Mouse (Mus musculus): Measurements from ENCODE around the gene Mast4.

The Mast4 gene

DNA sequence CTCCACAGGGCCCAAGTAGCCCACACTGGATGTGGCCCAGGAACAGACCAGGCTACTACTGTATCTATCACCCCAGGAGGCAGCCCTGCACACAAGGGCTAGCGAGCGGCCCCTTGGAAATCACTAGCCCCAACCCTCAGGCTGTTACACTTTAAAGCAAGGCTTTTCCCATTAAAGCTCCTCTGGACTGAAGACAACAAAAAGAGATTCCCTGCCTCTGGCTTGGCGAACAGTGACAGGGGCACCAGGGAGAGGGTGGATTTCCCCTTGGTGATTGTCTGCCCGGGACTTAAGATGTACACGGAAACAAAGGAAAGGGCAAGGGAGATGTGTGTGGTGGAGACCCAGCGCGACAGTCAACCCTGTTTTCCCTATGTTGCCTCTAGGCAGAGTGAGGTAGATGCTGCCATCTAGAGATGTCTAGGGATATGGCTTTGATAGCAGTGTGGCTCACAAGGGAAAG lies 213.6 kb downstream of the Mast4 start:
- DNase-seq (ENCODE audit: low spot score in 2 of 2): no peak

GRCm38 (mm10) chr13:103119728-103120127 lies 214.6 kb downstream of the Mast4 start:
- no peak for DNase-seq (ENCODE audit: low spot score in 2 of 2)

GRCm38 (mm10) chr13:103115116-103115515 lies 219.2 kb downstream of the Mast4 start:
- DNase-seq (ENCODE audit: low spot score in 2 of 2): no peak

- no peak for DNase-seq (ENCODE audit: low spot score in 2 of 2)
These were observed 220.0 kb downstream of the Mast4 start for GRCm38 (mm10) chr13:103114274-103114673.

DNA sequence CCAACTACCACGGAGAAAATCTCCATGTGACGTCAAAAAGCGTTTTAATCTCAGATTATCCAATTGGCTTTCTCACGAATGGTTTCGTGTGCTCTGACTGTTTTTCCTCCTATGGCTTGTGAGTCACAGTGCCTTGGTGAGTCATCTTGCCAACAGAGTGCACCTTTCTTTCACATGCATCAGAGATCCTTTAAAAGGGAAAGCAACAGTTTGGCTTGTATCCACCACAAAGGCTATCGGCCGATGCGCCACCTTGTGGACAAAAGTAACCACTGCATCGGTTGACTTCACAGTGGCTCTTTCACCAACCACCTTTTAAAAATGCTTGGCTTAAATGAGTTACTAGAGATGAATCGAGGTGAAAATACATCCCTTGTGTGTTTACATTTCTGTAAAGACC lies 224.4 kb downstream of the Mast4 start:
- peak in 1 of 2 experiments; percentile 57 for DNase-seq (ENCODE audit: low spot score in 2 of 2)

DNA sequence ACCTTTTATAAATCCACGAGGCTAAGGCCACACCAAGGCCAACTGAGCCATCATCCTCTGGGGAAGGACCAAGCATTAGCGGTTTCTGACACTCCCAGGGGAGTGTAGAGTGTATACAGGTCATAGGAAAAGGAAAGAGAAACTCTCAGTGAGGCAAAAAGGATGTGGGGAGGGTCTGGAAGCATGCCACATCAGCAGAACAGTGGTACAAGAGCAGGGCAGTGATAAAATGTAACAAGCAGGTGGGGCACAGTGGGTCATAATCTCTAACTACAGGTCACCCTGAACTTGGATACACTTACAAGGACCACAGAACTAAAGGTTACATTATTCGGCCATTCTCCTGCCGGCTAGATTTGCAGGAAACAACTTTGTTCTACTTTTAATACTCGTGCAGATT lies 226.9 kb downstream of the Mast4 start:
- no peak for DNase-seq (ENCODE audit: low spot score in 2 of 2)

DNA sequence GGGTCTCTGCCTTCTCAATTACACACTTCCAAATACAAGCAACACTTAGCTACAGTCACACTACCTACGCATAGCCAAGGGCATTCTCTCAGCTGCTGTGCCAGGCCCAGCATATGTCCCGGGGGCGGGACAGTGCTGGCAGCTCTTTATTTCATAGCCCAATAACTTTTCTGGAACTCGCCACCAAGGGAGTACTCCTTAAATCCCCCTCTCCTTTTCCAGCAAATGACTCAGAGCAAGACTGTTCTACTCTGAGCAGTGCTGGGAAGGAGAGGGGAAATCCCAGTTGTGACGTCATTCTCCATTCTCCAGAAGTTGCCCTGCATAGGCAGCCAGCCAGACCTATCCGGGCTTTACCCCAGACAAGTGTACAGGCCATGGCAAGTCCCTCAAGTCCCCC lies 231.7 kb downstream of the Mast4 start:
- DNase-seq (ENCODE audit: low spot score in 2 of 2): no peak

GRCm38 (mm10) chr13:103096346-103097150 lies 237.7 kb downstream of the Mast4 start:
- peak; percentile 6 to 22 for DNase-seq (ENCODE audit: low spot score in 2 of 2)

DNA sequence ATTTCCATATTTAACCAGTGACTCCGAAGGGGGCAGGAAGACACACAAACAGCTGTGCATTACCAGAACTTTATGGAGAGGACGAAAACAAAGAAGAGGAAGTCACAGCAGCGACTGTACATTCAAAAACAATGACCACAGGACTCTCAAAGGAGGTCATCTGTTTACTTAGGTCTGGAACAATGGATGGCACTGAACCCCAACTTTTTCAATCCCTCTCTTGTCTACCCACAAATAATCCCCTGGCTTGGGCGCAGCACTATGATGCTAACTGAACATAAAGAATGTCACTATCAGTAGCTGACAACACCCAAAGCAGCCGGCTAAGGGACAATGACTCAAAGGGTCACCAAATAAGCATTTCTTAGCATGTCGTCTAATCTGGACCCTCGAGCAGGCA lies 238.8 kb downstream of the Mast4 start:
- no peak for DNase-seq (ENCODE audit: low spot score in 2 of 2)

GRCm38 (mm10) chr13:103094595-103094994 lies 239.7 kb downstream of the Mast4 start:
- DNase-seq (ENCODE audit: low spot score in 2 of 2): no peak

GRCm38 (mm10) chr13:103093713-103094112 lies 240.6 kb downstream of the Mast4 start:
- no peak for DNase-seq (ENCODE audit: low spot score in 2 of 2)

- no peak for DNase-seq (ENCODE audit: low spot score in 2 of 2)
These were observed 248.7 kb downstream of the Mast4 start for GRCm38 (mm10) chr13:103085540-103086121.

DNA sequence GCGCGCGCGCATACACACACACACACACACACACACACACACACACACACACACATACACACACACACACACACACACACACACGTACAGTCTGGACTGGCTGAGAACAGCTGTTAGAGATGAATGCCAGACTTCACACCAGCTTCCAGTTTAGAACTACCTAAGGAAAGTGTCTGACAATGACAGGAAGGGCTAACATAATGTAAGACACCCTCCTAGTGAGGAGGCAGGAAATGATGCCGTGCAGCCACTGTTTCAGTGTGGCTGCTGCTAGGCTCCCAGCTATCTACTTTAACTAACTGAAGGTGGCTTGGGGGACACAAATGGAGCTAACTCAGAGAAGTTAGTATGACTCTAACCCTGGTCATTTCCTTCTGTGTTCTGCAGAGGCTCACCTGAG lies 251.4 kb downstream of the Mast4 start:
- no peak for DNase-seq (ENCODE audit: low spot score in 2 of 2)

GRCm38 (mm10) chr13:103079806-103080205 lies 254.5 kb downstream of the Mast4 start:
- DNase-seq (ENCODE audit: low spot score in 2 of 2): no peak

DNA sequence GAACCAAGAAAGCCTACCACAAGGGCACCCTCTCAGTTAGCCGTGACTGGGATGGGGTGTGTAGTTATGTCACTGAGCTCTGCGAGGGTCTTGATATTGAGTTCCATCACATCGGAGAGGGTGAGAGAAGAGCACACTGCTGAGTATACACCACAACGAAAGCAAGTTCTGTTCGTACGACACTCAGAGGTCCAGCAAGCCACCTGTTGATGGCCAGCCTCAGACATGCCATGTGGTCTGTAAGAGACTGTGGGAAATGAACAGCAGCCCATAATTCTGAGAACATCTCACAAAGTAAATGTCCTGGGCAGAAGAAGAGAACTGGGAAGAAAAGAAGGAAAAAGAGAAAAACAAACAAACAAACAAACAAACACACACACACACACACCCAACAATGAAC lies 255.5 kb downstream of the Mast4 start:
- no peak for DNase-seq (ENCODE audit: low spot score in 2 of 2)

- DNase-seq (ENCODE audit: low spot score in 2 of 2): no peak
These were observed 260.8 kb downstream of the Mast4 start for GRCm38 (mm10) chr13:103073461-103073860.

- DNase-seq (ENCODE audit: low spot score in 2 of 2): no peak
These were observed 262.5 kb downstream of the Mast4 start for GRCm38 (mm10) chr13:103071783-103072182.

DNA sequence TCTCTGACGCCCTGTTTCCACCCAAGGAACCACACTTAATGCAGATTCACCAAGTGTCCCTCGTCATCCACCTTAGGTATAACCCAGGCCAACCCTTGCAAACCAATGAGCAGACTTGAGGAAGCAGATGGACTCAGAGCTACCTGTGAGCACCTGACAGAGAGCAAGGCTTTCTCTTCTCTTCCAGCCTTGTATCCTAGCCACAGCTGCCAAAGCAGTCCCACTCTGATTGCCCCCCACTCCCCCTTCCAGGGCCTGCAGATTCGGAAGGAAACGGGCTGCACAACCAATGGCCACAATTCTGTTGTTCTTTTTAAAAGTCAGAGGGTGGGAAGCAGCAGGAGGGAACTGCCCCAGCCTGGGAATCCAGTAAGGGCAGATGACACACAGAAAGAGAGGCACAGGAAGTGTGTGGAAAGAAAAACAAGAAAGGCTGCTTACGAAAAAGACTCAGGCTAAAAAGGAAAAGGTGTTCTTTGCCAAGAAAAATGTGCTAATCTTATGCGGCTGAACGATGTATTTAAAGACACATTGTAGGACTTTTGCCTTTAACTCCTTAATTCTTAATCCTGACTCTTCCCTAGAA lies 266.6 kb downstream of the Mast4 start:
- DNase-seq (ENCODE audit: low spot score in 2 of 2): no peak

GRCm38 (mm10) chr13:103065437-103065836 lies 268.9 kb downstream of the Mast4 start:
- DNase-seq (ENCODE audit: low spot score in 2 of 2): no peak

- DNase-seq (ENCODE audit: low spot score in 2 of 2): no peak
These were observed 272.6 kb downstream of the Mast4 start for GRCm38 (mm10) chr13:103061680-103062079.

- DNase-seq (ENCODE audit: low spot score in 2 of 2): no peak
These were observed 274.2 kb downstream of the Mast4 start for GRCm38 (mm10) chr13:103059995-103060652.

- no peak for DNase-seq (ENCODE audit: low spot score in 2 of 2)
These were observed 277.8 kb downstream of the Mast4 start for GRCm38 (mm10) chr13:103056451-103056850.
